Mouse (Mus musculus) liver, postnatal 0 days (tissue): ENCODE data around the gene Brat1.
"Not testable (repeated sequence)": the region's sequence is repeated elsewhere in the genome, so short reads cannot be mapped to it uniquely, and the experiment has no call there.

Experiments used
- CTCF ChIP-seq: sonication (generic); IDR thresholded peaks from 2 replicates; pipeline ENCODE4 v1.5.1; 2016; ENCODE audit warnings: antibody characterized with exemption, low read depth
- EP300 ChIP-seq: IDR thresholded peaks from 2 replicates; pipeline ENCODE4 v1.6.1; 2016; ENCODE audit warnings: antibody characterized with exemption, low read depth, mild to moderate bottlenecking

- not testable (repeated sequence) for TF ChIP-seq CTCF, EP300
These were observed 32.2 kb upstream of the Brat1 start for GRCm38 (mm10) chr5:140672603-140673002.
